Mouse (Mus musculus): Measurements from ENCODE around the gene Tmem200a. TPM values are rescaled to one million over a fixed set of nuclear protein-coding genes. Genes with fewer than 3 reads are reported as not detected.
"Not testable (repeated sequence)": the region's sequence is repeated elsewhere in the genome, so short reads cannot be mapped to it uniquely, and the experiment has no call there.

Tmem200a gene
- polyA plus RNA-seq, 1 experiment from 2014 or later: 9.3 TPM

DNA sequence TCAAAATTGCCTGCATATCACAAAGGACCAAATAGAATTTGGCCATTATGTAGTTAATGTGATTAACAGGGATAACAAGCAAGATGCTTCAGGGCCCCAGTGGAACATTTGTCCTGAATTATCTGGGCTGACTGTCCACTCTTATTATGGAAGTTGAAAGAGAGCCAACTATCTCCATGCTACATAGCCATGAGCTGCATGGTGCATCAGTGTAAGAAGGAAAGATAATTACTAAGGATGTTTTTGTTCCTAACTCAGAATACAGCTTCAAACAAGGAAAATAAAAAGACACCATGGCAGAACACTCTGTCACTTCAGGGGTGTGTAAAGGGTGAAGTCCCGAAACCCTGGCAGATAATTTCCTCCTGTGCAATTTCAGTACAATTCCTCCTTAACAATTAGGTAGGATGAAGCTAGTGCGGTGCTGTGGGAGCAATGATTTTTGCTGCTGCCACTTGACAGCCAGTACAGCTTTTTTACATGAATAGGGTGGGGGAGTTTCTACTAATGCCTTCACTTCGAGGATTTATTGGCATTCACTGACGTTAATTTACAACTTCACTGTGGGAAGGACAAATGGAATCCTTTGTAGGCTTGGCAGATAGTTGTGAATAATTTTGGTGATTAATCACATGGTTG lies 158.1 kb downstream of the Tmem200a start:
- no peak for ATAC-seq (ENCODE audit: insufficient read depth)

DNA sequence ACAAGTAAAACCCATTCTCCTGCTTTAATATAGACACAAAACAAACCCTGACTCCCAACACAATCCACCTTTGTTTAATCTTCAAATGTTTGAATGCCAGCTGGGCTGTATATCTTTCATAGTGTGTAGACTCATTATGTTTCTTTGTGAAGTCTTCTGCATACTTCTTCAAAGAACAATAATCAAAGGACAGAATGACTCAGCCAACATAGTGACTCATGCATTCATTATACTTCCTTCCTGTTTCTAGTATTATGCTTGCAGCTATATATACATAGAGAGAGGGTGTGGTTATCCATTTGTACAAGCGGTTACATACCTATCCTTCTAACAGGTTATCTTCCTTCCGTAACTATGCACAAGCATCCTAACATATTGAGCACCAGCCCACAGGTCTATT lies 160.7 kb downstream of the Tmem200a start:
- Histone ChIP-seq H3K9me3 (ENCODE audit: low read depth, low read length) (no peaks in the 10 kb centered on the region), H3K27ac (ENCODE audit: low read depth) (no peak overlapping the region), H3K4me3 (ENCODE audit: low read depth, low read length) (no peak overlapping the region), H3K9ac (no peak overlapping the region), H3K27me3 (ENCODE audit: insufficient read depth, low read length) (no peaks in the 10 kb centered on the region), H3K4me1 (ENCODE audit: insufficient read depth) (no peaks in the 10 kb centered on the region), H3K4me2 (no peak overlapping the region), H3K36me3 (ENCODE audit: insufficient read depth) (no peaks in the 10 kb centered on the region)
- 76% methylated on average over 2 of the region's 2 CpGs for WGBS
- no peak for TF ChIP-seq CTCF (IDR thresholded peaks at IDR 0.05; ENCODE audit: low read depth)
- ATAC-seq (ENCODE audit: insufficient read depth): no peak
- no peak for DNase-seq

More for the DNA sequence above, 158.1 kb downstream of the Tmem200a start:
- H3K27ac ChIP-seq (ENCODE audit: low read depth): no peak overlapping the region
- no peaks in the 10 kb centered on the region for H3K27me3 ChIP-seq (ENCODE audit: insufficient read depth, low read length)
- H3K4me3 ChIP-seq (ENCODE audit: low read depth, low read length): no peak overlapping the region
- no peaks in the 10 kb centered on the region for H3K4me1 ChIP-seq (ENCODE audit: insufficient read depth)
- WGBS: 39% methylated on average over 4 of the region's 4 CpGs
- no peak for DNase-seq
- no peak overlapping the region for H3K4me2 ChIP-seq
- H3K9ac ChIP-seq: no peak overlapping the region
- H3K36me3 ChIP-seq (ENCODE audit: insufficient read depth): no peaks in the 10 kb centered on the region
- TF ChIP-seq CTCF (IDR thresholded peaks at IDR 0.05; ENCODE audit: low read depth): no peak
- H3K9me3 ChIP-seq (ENCODE audit: low read depth, low read length): no peaks in the 10 kb centered on the region

DNA sequence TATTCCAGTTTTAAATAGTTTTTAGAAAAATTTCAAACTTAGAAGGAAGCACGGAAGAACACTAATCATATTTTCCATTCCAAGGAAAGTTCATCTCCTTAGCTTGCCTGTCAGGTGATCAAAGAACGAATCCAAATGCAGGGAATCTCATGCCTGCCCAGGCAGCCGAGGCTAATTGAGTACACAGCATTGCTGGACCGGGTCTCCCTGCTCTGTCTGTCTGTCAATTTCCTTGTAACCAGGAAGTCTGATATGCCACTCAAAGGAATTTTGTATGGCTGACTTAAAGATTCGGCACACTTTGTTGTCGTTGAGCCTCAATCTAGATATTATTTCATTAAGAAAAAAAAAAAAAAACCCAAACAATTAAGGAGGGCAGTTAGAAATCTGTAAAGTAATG lies 168.6 kb downstream of the Tmem200a start:
- no peaks in the 10 kb centered on the region for H3K27me3 ChIP-seq (ENCODE audit: insufficient read depth, low read length)
- DNase-seq: no peak
- no peak overlapping the region for H3K27ac ChIP-seq (ENCODE audit: low read depth)
- ATAC-seq (ENCODE audit: insufficient read depth): no peak
- no peak for TF ChIP-seq CTCF (IDR thresholded peaks at IDR 0.05; ENCODE audit: low read depth)
- no peaks in the 10 kb centered on the region for H3K4me1 ChIP-seq (ENCODE audit: insufficient read depth)
- no peaks in the 10 kb centered on the region for H3K36me3 ChIP-seq (ENCODE audit: insufficient read depth)
- H3K4me3 ChIP-seq (ENCODE audit: low read depth, low read length): no peak overlapping the region
- H3K9me3 ChIP-seq (ENCODE audit: low read depth, low read length): no peaks in the 10 kb centered on the region
- 43% methylated on average over 6 of the region's 6 CpGs for WGBS
- H3K9ac ChIP-seq: no peak overlapping the region
- no peak overlapping the region for H3K4me2 ChIP-seq

DNA sequence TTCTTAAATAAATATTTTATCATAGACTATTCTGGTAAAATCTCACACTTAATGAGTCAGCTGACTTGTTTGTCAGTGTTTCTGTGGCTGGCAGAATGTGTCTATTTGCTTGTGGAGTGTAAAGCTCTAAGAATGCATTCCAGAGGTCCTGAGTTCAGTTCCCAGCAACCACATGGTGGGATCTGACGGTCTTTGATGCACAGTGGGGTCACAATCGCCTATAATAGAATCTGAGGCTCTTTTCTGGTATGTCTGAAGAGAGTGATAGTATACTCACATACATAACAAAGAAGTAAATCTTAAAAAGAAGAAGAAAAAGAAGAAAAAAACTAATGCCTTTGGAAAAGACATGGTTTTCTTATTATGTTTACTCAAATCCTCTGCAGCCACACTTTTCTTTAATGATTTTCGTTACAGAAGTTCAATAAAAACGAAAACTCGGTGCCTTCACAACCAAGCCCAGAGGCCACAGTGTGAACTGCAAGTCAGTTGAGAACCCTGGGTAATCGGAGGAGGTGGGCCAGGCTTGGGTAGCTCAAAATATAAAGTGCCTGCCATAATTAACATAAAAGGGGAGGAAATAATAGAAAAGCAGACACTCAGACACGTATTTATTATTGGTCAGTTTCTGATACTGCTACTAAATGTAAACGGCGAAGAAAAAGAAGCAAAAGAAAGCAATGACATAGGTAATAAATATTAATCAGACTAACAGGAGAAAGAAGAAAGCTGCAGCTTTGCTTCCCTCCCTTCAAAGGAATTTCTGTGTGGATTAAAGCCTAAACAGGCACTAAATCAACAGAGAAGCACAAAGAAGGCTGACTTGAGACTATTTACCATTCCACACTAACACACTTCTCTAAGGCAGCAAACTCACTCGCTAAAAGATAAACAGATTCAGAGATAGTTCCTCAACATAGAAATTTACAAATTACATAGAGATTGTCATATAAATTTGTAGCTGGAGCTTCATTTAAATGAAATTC lies 170.5 kb downstream of the Tmem200a start:
- H3K27ac ChIP-seq (ENCODE audit: low read depth): no peak overlapping the region
- no peak overlapping the region for H3K4me2 ChIP-seq
- ATAC-seq (ENCODE audit: insufficient read depth): no peak
- no peak for TF ChIP-seq CTCF (IDR thresholded peaks at IDR 0.05; ENCODE audit: low read depth)
- WGBS: 43% methylated on average over 10 of the region's 10 CpGs
- H3K4me3 ChIP-seq (ENCODE audit: low read depth, low read length): no peak overlapping the region
- DNase-seq: no peak
- H3K27me3 ChIP-seq (ENCODE audit: insufficient read depth, low read length): no peaks in the 10 kb centered on the region
- H3K4me1 ChIP-seq (ENCODE audit: insufficient read depth): no peaks in the 10 kb centered on the region
- H3K9ac ChIP-seq: no peak overlapping the region
- no peaks in the 10 kb centered on the region for H3K36me3 ChIP-seq (ENCODE audit: insufficient read depth)
- no peaks in the 10 kb centered on the region for H3K9me3 ChIP-seq (ENCODE audit: low read depth, low read length)

DNA sequence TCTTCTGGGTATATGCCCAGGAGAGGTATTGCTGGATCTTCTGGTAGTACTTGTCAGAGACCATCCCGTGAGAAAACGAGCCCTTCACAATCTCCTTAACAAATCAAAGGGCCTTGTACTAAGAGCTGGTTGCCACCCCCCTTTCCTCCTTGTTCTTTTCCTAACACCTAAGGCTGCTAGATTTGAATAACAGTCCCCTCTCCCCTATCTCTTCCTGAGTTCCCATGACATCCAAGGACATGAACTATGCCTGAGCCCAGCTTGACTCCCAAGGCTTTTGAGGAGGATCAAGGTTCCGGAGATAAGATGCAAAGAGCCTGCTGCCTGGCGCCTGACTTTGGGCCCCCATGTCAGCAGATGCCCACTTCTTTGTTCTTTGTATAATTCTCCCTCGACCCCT lies 184.7 kb downstream of the Tmem200a start:
- H3K4me1 ChIP-seq (ENCODE audit: insufficient read depth); ATAC-seq (ENCODE audit: insufficient read depth); DNase-seq; H3K36me3 ChIP-seq (ENCODE audit: insufficient read depth); H3K27me3 ChIP-seq (ENCODE audit: insufficient read depth, low read length); H3K27ac ChIP-seq (ENCODE audit: low read depth); H3K9ac ChIP-seq; H3K9me3 ChIP-seq (ENCODE audit: low read depth, low read length); H3K4me3 ChIP-seq (ENCODE audit: low read depth, low read length); H3K4me2 ChIP-seq: not testable (repeated sequence)
- 79% methylated on average over 5 of the region's 5 CpGs for WGBS

DNA sequence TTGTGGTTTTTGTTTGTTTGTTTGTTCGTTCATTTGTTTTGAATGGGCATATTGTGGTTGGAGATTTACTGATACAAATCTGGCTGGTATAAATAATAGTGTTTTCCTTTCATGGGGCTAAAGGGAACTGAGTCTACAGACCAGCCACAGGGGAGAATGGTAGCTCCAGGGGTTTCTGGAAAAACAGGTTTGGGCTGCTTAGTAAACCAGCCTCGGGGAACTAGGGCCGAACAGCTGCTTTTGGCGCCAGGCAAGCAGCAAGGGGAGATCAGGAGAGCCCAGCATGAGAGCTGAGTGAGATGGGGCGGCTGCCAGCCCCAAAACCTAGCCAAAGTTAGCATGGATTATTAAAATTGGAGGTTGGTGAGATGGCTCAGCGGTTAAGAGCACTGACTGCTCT lies 191.6 kb downstream of the Tmem200a start:
- H3K9me3 ChIP-seq (ENCODE audit: low read depth, low read length): no peaks in the 10 kb centered on the region
- H3K27me3 ChIP-seq (ENCODE audit: insufficient read depth, low read length): no peaks in the 10 kb centered on the region
- no peak overlapping the region for H3K9ac ChIP-seq
- H3K4me3 ChIP-seq (ENCODE audit: low read depth, low read length): no peak overlapping the region
- DNase-seq: peak; percentile 62
- H3K36me3 ChIP-seq (ENCODE audit: insufficient read depth): no peaks in the 10 kb centered on the region
- 35% methylated on average over 6 of the region's 6 CpGs for WGBS
- H3K27ac ChIP-seq (ENCODE audit: low read depth): no peak overlapping the region
- ATAC-seq (ENCODE audit: insufficient read depth): peak; percentile 77; the same call in 1 of the 2 replicates
- no peak for TF ChIP-seq CTCF (IDR thresholded peaks at IDR 0.05; ENCODE audit: low read depth)
- no peaks in the 10 kb centered on the region for H3K4me1 ChIP-seq (ENCODE audit: insufficient read depth)
- H3K4me2 ChIP-seq: no peak overlapping the region

DNA sequence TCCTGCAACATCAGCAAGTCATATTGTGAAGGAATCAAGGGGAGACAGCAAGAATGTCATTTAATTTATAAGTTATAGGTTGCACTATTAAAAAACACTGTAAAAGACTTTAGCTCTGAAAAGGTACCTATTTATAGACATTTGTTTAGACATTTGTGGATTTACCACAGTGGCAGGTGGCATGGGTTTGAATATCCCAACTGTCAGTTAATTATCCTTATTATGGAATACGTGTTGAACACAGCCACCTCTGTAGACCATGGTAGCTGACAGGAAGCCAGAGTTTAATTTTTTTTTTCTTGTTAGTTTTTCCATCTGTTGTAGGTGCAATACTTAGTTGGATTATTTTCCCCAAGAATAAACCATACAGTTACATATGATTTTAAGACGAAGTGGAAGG lies 194.3 kb downstream of the Tmem200a start:
- ATAC-seq (ENCODE audit: insufficient read depth): no peak
- Histone ChIP-seq H3K27me3 (ENCODE audit: insufficient read depth, low read length) (no peaks in the 10 kb centered on the region), H3K4me2 (no peak overlapping the region), H3K27ac (ENCODE audit: low read depth) (no peak overlapping the region), H3K9ac (no peak overlapping the region), H3K4me1 (ENCODE audit: insufficient read depth) (no peaks in the 10 kb centered on the region), H3K36me3 (ENCODE audit: insufficient read depth) (no peaks in the 10 kb centered on the region), H3K4me3 (ENCODE audit: low read depth, low read length) (no peak overlapping the region), H3K9me3 (ENCODE audit: low read depth, low read length) (no peaks in the 10 kb centered on the region)
- DNase-seq: no peak
- 77% methylated on average over 2 of the region's 2 CpGs for WGBS
- no peak for TF ChIP-seq CTCF (IDR thresholded peaks at IDR 0.05; ENCODE audit: low read depth)

Measured in lung, embryonic 14.5 days (tissue).